Mouse (Mus musculus) kidney, postnatal 0 days (tissue): ENCODE results near the gene Il11ra1. TPM values are rescaled to one million over a fixed set of nuclear protein-coding genes. Genes with fewer than 3 reads are reported as not detected.
A peak's percentile ranks its signal among the peaks of the same experiment; 100 is the strongest.
"Not testable (repeated sequence)": the region's sequence is repeated elsewhere in the genome, so short reads cannot be mapped to it uniquely, and the experiment has no call there.

ENCODE experiments used
- ATAC-seq: fragments of 200-750 bp; cut with Nextera tagmentation; replicated peaks from 2 replicates; pipeline ENCODE4 v1.8.0; 2017; ENCODE audit warnings: low read depth, moderate number of reproducible peaks, moderate TSS enrichment, moderate library complexity; ENCODE audit not compliant: low FRiP score
- DNase-seq: peaks from one replicate; pipeline ENCODE4 v3.0.0-alpha.2; 2016; ENCODE audit warnings: low spot score
- H3K27ac ChIP-seq: fragments of 300-500 bp; sonication (generic); 2 replicates; pipeline ENCODE4 v1.5.1; 2014; ENCODE audit warnings: mild to moderate bottlenecking
- H3K27me3 ChIP-seq: fragments of 300-500 bp; sonication (generic); 2 replicates; pipeline ENCODE4 v1.6.1; 2014; ENCODE audit warnings: low read length, mixed read lengths; ENCODE audit not compliant: insufficient read depth
- H3K36me3 ChIP-seq: fragments of 300-500 bp; sonication (generic); 2 replicates; pipeline ENCODE4 v1.6.1; 2014; ENCODE audit warnings: low read length, mixed read lengths; ENCODE audit not compliant: insufficient read depth
- H3K4me1 ChIP-seq: fragments of 300-500 bp; sonication (generic); replicated peaks from 2 replicates; pipeline ENCODE4 v1.6.1; 2014; ENCODE audit warnings: antibody characterized with exemption, low read length, mixed read lengths; ENCODE audit not compliant: insufficient read depth
- H3K4me2 ChIP-seq: fragments of 300-500 bp; sonication (generic); 2 replicates; pipeline ENCODE4 v1.6.1; 2014; ENCODE audit warnings: mild to moderate bottlenecking, low read length, moderate library complexity, mixed read lengths
- H3K4me3 ChIP-seq: fragments of 300-500 bp; sonication (generic); replicated peaks from 2 replicates; pipeline ENCODE4 v1.5.1; 2014; ENCODE audit warnings: low read depth, low read length
- H3K9ac ChIP-seq: fragments of 300-500 bp; sonication (generic); 2 replicates; pipeline ENCODE4 v1.6.1; 2014; ENCODE audit warnings: low read depth, low read length
- H3K9me3 ChIP-seq: fragments of 300-500 bp; sonication (generic); replicated peaks from 2 replicates; pipeline ENCODE4 v1.6.1; 2016; ENCODE audit warnings: low read length, inconsistent platforms, mixed read lengths
- WGBS: fragments of 180-500 bp; shearing (Covaris S2); extraction: QIAGEN DNeasy Blood & Tissue Kit; methylation state at CpG from one replicate; pipeline ENCODE4 v1.1.7; 2014; 5-methylcytosine and 5-hydroxymethylcytosine counted together
- polyA plus RNA-seq: library from polyadenylated mRNA; unstranded; fragments of >200 nt; fragmentation: Nextera tagmentation; extraction: Ambion mirVana; gene quantifications from 2 replicates; pipeline ENCODE4 v1.2.1, GENCODE M21; 2015

The Il11ra1 gene
- polyA plus RNA-seq, 1 experiment from 2014 or later, result 159 TPM

DNA sequence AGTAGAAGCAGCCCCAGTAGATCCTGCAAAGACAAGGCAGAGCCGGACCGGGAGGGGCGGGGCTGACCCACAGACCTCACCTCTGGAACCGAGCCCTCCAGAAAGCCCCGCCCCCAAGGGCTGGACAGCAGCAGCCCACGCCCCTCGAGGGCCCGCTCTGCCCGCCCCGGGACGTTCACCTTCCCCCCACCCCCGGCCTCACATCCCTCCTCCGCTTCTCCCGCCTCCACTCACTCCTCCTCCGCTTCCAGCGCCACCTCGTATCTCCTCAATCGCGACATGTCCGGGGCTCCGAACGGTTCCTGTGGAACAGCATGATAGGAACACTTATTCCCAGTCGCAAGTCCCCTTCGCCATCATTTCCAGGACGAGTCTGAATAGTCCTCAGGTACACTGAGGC lies 73.7 kb downstream of the Il11ra1 start:
- Histone ChIP-seq H3K4me3 (peak overlapping the region; percentile 30), H3K4me2 (peak overlapping the region; percentile 41)
- WGBS, result under 1% methylated on average over 19 of the region's 25 CpGs
- peak; percentile 83 for DNase-seq
- not testable (repeated sequence) for H3K27ac ChIP-seq, H3K27me3 ChIP-seq, H3K4me1 ChIP-seq, ATAC-seq, H3K36me3 ChIP-seq, H3K9ac ChIP-seq, H3K9me3 ChIP-seq

DNA sequence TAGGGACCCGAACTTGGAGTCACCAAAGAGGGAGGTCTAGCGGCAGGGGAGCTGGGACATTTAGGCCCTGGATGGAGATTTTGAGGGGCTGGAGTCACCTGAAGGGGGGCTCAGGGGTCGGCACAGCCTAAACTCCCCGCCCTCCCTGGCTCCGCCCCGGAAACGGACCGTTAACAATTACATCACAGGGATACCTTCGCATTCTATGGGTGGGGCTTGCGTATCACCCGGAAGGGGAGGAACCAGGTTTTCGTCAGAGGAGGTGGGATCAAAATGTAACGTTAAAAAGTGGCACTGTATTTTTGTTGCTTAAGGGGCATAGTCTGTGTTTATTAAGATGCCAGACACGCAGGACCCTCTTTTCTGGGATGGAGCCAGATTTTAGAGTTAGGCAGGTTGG lies 74.2 kb downstream of the Il11ra1 start, which contains the start of gene Ccl27a:
TSS of gene Ccl27a (minus strand) at position 246 of the 400 bp plus-strand sequence.
- Histone ChIP-seq H3K27ac (peak within 1 kb of the TSS; percentile 50; the same call in 1 of the 2 replicates), H3K4me3 (peak within 1 kb of the TSS; percentile 30), H3K4me2 (peak within 1 kb of the TSS; percentile 49)
- not testable (repeated sequence) for H3K9me3 ChIP-seq, H3K36me3 ChIP-seq, H3K4me1 ChIP-seq, H3K9ac ChIP-seq, H3K27me3 ChIP-seq, ATAC-seq
- 2% methylated on average over 12 of the region's 14 CpGs for WGBS
- peak; percentile 86 for DNase-seq

DNA sequence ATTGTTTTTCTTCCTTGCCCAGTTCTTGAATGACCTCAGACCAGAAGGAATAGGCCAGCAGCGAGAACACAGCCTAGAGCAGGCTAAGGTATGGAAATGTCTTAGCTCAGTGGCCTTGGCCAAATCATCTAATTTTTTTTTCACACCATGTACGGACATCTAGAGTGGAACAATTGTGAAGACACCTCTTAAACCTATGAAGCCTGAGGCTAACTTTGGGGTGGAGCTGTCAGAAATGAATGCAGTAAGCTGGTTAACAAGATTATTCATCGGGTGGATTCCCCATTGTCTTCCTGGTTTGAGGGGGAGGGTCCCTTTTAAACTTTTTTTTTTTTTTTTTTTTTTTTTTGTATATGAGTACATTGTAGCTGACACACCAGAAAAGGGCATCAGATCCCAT lies 74.7 kb downstream of the Il11ra1 start:
- H3K27me3 ChIP-seq, H3K36me3 ChIP-seq, H3K9ac ChIP-seq, H3K4me1 ChIP-seq, DNase-seq, H3K4me3 ChIP-seq, ATAC-seq, H3K9me3 ChIP-seq: not testable (repeated sequence)
- 70% methylated on average over 3 of the region's 3 CpGs for WGBS
- Histone ChIP-seq H3K4me2 (peak overlapping the region; percentile 39), H3K27ac (peak overlapping the region; percentile 50; the same call in 1 of the 2 replicates)

DNA sequence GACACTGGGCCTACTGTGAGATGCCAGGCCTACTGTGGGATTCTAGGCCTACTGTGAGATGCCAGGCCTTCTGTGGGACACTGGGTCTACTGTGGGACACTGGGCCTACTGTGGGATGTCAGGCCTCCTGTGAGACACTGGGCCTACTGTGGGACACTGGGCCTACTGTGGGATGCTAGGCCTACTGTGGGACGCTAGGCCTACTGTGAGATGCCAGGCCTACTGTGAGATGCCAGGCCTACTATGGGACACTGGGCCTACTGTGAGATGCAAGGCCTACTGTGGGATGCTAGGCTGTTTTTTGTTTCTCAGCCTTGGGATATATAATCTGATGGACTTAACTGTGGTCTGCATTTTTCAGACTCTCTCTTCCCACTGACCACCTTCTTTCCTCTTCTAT lies 76.1 kb downstream of the Il11ra1 start:
- H3K4me2 ChIP-seq, H3K27me3 ChIP-seq, H3K27ac ChIP-seq, H3K36me3 ChIP-seq, H3K4me1 ChIP-seq, H3K9me3 ChIP-seq, H3K4me3 ChIP-seq, ATAC-seq, DNase-seq, H3K9ac ChIP-seq: not testable (repeated sequence)
- WGBS, result 86% methylated on average over 1 of the region's 1 CpGs

DNA sequence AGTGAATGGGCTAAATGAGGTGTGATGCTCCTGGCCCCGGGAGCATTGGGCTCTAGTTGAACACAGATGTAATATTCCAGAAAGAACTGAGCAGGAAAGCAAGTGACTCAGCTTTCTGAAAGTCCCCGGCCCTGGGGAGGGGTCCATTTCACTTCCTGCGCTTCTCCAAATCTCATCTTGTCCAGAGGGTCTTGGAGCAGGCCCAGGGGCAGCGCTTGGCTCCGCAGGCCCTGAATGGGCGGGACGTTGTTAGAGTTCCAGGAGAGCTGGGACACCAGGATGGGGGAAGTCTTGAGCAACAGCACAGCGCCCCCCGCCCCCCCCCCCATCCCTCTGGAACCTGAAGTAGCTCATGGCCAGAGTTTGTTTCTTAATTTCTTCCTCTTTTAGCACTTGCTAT lies 81.5 kb downstream of the Il11ra1 start:
- not testable (repeated sequence) for H3K4me3 ChIP-seq, H3K9me3 ChIP-seq, H3K4me1 ChIP-seq, H3K27ac ChIP-seq, H3K9ac ChIP-seq, DNase-seq, H3K4me2 ChIP-seq, H3K27me3 ChIP-seq, H3K36me3 ChIP-seq, ATAC-seq
- WGBS, result 18% methylated on average over 7 of the region's 9 CpGs

DNA sequence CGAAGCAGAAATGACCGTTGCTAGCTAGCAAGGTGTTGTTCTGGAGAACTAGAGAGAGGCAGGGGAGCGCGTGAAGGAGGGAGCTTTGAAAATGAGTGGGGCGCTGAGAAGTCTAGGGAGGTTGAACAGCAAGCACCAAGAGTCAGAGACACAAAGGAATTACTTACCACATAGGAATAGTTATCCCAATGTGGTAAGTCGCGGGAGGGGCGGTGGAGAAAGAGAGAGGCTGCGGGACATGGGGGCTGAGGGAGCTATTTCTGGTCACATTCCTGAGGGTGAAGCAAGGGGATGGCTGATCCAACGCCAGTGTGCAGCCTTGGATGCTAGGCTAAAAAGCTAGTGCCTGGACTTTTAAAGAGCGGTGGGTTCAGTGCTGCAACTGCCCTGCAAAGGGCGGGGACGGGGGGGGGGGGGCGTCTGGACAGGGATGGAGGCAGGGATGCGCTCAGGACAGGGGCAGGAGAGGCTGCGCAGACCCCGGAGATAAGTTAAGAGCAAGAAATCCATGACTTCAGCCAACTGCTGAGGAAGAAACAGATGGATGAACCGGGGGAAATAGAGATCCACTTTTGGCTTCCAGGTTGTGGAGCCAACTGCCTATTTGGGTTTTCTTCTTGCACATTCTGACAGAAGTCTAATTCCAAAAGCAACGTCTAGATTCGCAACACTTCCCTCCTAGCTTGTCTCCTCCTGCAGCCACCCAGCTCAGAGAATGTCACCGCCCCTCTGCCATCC lies 82.1 kb downstream of the Il11ra1 start:
- H3K27me3 ChIP-seq, H3K9ac ChIP-seq, H3K27ac ChIP-seq, ATAC-seq, H3K4me3 ChIP-seq, DNase-seq, H3K9me3 ChIP-seq, H3K36me3 ChIP-seq, H3K4me2 ChIP-seq, H3K4me1 ChIP-seq: not testable (repeated sequence)
- 15% methylated on average over 14 of the region's 21 CpGs for WGBS

DNA sequence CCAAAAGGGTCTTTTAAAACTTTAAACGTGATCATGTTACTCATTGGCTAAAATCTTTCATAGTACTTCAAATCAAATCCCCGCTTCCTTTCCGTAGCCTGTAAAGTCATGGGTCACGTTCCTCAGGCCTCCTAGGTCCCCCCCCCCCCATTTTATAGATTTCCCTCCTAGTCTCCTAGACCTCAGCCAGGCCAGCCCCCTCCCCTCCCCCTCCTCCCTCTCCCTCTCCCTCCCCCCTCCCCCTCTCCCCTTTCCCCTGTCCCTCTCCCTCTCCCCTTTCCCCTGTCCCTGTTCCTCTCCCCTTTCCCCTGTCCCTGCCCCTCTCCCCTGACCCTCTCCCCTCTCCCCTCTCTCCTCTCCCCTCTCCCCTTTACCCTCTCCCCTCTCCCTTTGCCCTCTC lies 82.9 kb downstream of the Il11ra1 start:
- H3K4me3 ChIP-seq, DNase-seq, H3K27ac ChIP-seq, ATAC-seq, H3K4me1 ChIP-seq, H3K9me3 ChIP-seq, H3K36me3 ChIP-seq, H3K4me2 ChIP-seq, H3K27me3 ChIP-seq, H3K9ac ChIP-seq: not testable (repeated sequence)
- WGBS, result 20% methylated on average over 4 of the region's 4 CpGs

DNA sequence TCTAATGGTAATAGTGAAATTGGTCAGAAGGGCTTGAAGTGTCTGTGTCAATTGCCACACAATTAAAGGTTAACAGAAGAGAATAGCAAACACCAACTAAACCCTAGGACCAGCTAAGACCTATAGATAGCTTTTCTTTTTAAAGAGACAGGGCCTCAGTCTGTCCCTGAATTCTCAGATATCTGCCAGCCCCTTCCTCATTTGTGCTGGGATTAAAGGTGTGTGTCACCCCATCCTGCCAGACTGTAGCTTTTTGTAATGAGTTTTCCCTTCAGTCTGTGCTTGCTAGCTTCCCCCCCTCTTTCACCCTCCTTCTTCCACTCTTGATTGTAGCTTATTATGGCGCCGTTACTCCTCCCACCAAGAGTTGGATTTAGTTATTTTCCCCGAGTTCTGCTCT lies 83.4 kb downstream of the Il11ra1 start:
- H3K4me1 ChIP-seq, H3K9me3 ChIP-seq, H3K4me2 ChIP-seq, DNase-seq, ATAC-seq, H3K4me3 ChIP-seq, H3K9ac ChIP-seq, H3K27ac ChIP-seq, H3K36me3 ChIP-seq, H3K27me3 ChIP-seq: not testable (repeated sequence)
- 22% methylated on average over 3 of the region's 3 CpGs for WGBS
